Mouse (Mus musculus): ENCODE data around the gene Nup188.

Nup188 gene

GRCm38 (mm10) chr2:30384814-30385213 lies 98.6 kb downstream of the Nup188 start:
- DNase-seq (ENCODE audit: low read depth, low spot score): no peak

- DNase-seq (ENCODE audit: low read depth, low spot score): no peak
Observed at GRCm38 (mm10) chr2:30385591-30385990, 99.4 kb downstream of the Nup188 start.

- no peak for DNase-seq (ENCODE audit: low read depth, low spot score)
Observed at GRCm38 (mm10) chr2:30386913-30387312, 100.7 kb downstream of the Nup188 start.

GRCm38 (mm10) chr2:30389000-30389399 lies 102.8 kb downstream of the Nup188 start:
- DNase-seq (ENCODE audit: low read depth, low spot score): no peak

GRCm38 (mm10) chr2:30392114-30392576 lies 105.9 kb downstream of the Nup188 start, which contains the start of gene Dolpp1:
Gene Dolpp1, plus strand, starts transcription at chr2:30392254.
- peak; percentile 98 for DNase-seq (ENCODE audit: low read depth, low spot score)

- DNase-seq (ENCODE audit: low read depth, low spot score): peak; percentile 71
Observed at GRCm38 (mm10) chr2:30392577-30393369, 106.6 kb downstream of the Nup188 start.

- no peak for DNase-seq (ENCODE audit: low read depth, low spot score)
Observed at GRCm38 (mm10) chr2:30393370-30393656, 107.1 kb downstream of the Nup188 start.

Data from skeletal muscle tissue, adult 2 months (tissue).